Mouse (Mus musculus) brain, embryonic 14.5 days (tissue): ENCODE data around the gene Shld2.

Experiments
- CTCF ChIP-seq: fragments of 200-500 bp; IDR thresholded peaks from 2 replicates; pipeline ENCODE4 v1.5.1; 2012; ENCODE audit warnings: inconsistent platforms, mild to moderate bottlenecking, moderate library complexity, borderline replicate concordance; ENCODE audit not compliant: insufficient read depth, insufficient read length; ENCODE audit errors: extremely low read depth
- POLR2A ChIP-seq: fragments of 200-500 bp; IDR thresholded peaks from 2 replicates; pipeline ENCODE4 v1.6.1; 2012; ENCODE audit warnings: mild to moderate bottlenecking, inconsistent platforms, borderline replicate concordance; ENCODE audit not compliant: poor library complexity, insufficient read depth, insufficient read length, severe bottlenecking; ENCODE audit errors: extremely low read depth

DNA sequence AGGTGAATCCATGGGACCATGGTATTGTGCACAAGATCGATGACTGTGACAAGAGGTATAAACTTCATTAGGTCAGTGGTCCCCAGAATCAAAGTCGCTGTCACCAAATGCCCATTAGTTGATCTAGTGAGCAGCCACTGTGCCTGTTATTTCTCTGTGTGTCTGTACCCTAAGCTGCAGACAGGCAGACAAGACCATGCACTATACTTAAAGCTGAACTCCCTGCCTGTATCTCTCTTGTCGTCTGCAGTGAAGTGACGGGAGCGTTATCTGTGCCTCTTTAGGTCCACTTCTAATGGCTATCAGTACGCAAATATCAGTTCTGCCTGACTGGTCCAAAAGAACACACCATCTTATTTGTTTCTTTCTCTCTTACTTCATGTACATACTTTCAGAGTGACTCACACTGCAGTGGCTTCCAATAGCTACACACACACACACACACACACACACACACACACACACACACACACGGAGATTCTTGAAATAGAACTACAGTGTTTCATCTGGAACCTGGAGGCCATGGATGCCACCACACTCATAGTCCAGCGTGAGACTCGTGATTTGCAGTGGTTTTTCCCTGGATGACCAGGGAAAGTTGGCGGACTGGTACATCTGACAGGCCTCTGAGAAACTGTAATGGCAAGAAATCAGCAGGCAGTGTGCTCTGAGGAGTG is 81.3 kb downstream of the Shld2 start:
- TF ChIP-seq POLR2A, result no peak
- no peak for TF ChIP-seq CTCF
